Mouse (Mus musculus) ES-E14 (cell line): ENCODE data around the gene Map2k7.

ENCODE experiments used
- MAFK ChIP-seq: IDR thresholded peaks from 2 replicates; pipeline ENCODE4 v1.6.1; 2014; ENCODE audit warnings: mild to moderate bottlenecking, low read depth, low read length, inconsistent platforms; ENCODE audit not compliant: insufficient read depth
- ZNF384 ChIP-seq: IDR thresholded peaks from 2 replicates; pipeline ENCODE4 v1.6.1; 2012; ENCODE audit warnings: low read depth, low read length, inconsistent platforms

DNA sequence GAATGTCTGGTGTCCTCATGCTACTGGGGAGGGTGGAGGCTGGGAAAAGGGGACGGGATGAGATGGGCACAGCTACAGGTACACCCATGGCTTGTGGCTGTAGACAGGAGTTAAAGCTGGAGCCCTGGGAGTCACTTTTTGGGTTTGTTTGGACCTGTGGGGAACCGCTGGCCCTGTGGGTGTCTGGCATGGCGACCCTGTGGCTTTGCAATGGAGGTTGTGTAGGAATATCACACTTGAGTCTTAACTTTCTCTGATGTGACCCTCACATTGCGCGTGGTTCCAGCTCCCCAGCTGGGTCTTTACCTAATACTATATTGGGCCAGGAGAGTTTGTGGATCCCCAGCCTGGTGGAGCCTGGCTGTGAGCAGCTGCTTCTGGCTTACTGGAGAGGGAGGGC lies 6.5 kb downstream of the Map2k7 start:
- TF ChIP-seq ZNF384 (no peak), MAFK (no peak)
